Mouse (Mus musculus): ENCODE results near the gene Ergic2.

Gene Ergic2

GRCm38 (mm10) chr6:148211897-148212680, at the start of gene Ergic2:
TSS of gene Ergic2 (minus strand) at chr6:148212374.
- peak; percentile 100 for DNase-seq (ENCODE audit: low read depth, low spot score)

GRCm38 (mm10) chr6:148260729-148261101, 48.5 kb upstream of the Ergic2 start:
- no peak for DNase-seq (ENCODE audit: low read depth, low spot score)

- DNase-seq (ENCODE audit: low read depth, low spot score) = no peak
Observed at GRCm38 (mm10) chr6:148259979-148260728, 48.0 kb upstream of the Ergic2 start.

- peak; percentile 12 for DNase-seq (ENCODE audit: low read depth, low spot score)
Observed at GRCm38 (mm10) chr6:148259074-148259473, 46.9 kb upstream of the Ergic2 start.

- no peak for DNase-seq (ENCODE audit: low read depth, low spot score)
Observed at GRCm38 (mm10) chr6:148257805-148258204, 45.6 kb upstream of the Ergic2 start.

- DNase-seq (ENCODE audit: low read depth, low spot score) = no peak
Observed at GRCm38 (mm10) chr6:148256109-148256508, 43.9 kb upstream of the Ergic2 start.

GRCm38 (mm10) chr6:148255395-148256053, 43.4 kb upstream of the Ergic2 start:
- no peak for DNase-seq (ENCODE audit: low read depth, low spot score)

GRCm38 (mm10) chr6:148249221-148249620, 37.0 kb upstream of the Ergic2 start:
- DNase-seq (ENCODE audit: low read depth, low spot score) = no peak

- DNase-seq (ENCODE audit: low read depth, low spot score) = peak; percentile 45
Observed at GRCm38 (mm10) chr6:148248625-148249024, 36.5 kb upstream of the Ergic2 start.

- no peak for DNase-seq (ENCODE audit: low read depth, low spot score)
Observed at GRCm38 (mm10) chr6:148246544-148246943, 34.4 kb upstream of the Ergic2 start.

- DNase-seq (ENCODE audit: low read depth, low spot score) = no peak
Observed at GRCm38 (mm10) chr6:148244836-148245235, 32.7 kb upstream of the Ergic2 start.

- DNase-seq (ENCODE audit: low read depth, low spot score) = peak; percentile 22
Observed at GRCm38 (mm10) chr6:148242304-148242703, 30.1 kb upstream of the Ergic2 start.

- DNase-seq (ENCODE audit: low read depth, low spot score) = no peak
Observed at GRCm38 (mm10) chr6:148241685-148242084, 29.5 kb upstream of the Ergic2 start.

GRCm38 (mm10) chr6:148239311-148239710, 27.1 kb upstream of the Ergic2 start:
- DNase-seq (ENCODE audit: low read depth, low spot score) = no peak

- DNase-seq (ENCODE audit: low read depth, low spot score) = no peak
Observed at GRCm38 (mm10) chr6:148237453-148237852, 25.3 kb upstream of the Ergic2 start.

GRCm38 (mm10) chr6:148234105-148234828, 22.1 kb upstream of the Ergic2 start:
- no peak for DNase-seq (ENCODE audit: low read depth, low spot score)

GRCm38 (mm10) chr6:148227542-148227941, 15.4 kb upstream of the Ergic2 start:
- no peak for DNase-seq (ENCODE audit: low read depth, low spot score)

- DNase-seq (ENCODE audit: low read depth, low spot score) = no peak
Observed at GRCm38 (mm10) chr6:148222686-148223085, 10.5 kb upstream of the Ergic2 start.

GRCm38 (mm10) chr6:148218235-148219076, 6.3 kb upstream of the Ergic2 start:
- no peak for DNase-seq (ENCODE audit: low read depth, low spot score)

- DNase-seq (ENCODE audit: low read depth, low spot score) = no peak
Observed at GRCm38 (mm10) chr6:148216752-148217151, 4.6 kb upstream of the Ergic2 start.

- DNase-seq (ENCODE audit: low read depth, low spot score) = peak; percentile 83
Observed at GRCm38 (mm10) chr6:148214765-148215164, 2.6 kb upstream of the Ergic2 start.
